Mouse (Mus musculus): ENCODE measurements around the gene Hoxa9.

- TF ChIP-seq CTCF (IDR thresholded peaks at IDR 0.05; ENCODE audit: low read depth, low read length) (no peak), POLR2A (IDR thresholded peaks at IDR 0.05; ENCODE audit: borderline replicate concordance, low read depth, low read length) (no peak)
Observed at GRCm38 (mm10) chr6:52191860-52192550, 38.9 kb downstream of the Hoxa9 start.

All from bone marrow macrophage, adult 2 months (primary cell).